Mouse (Mus musculus): ENCODE results near the gene Cer1.

DNA sequence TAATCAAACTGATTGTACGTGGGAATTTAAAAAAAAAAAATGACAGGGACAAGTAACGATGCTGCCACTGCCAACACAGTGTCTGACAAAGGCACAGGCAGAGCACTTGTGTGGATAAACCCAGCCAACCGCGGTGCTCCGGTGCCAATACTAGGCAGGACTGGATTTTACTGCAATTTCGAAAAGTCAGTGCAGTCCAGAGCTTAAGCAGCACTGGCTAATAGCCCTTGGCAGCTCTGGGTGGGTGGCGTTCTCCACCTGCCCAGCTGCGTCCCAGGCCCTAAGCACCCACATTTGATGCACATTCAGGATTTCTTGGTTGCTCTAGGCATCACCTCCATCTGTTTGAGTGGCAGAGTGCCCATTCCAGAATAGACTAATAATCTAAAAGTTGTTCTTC, 21.6 kb downstream of the Cer1 start:
- no peak for TF ChIP-seq CTCF (IDR thresholded peaks at IDR 0.05)
- no peak for TF ChIP-seq EP300 (IDR thresholded peaks at IDR 0.05)

All from lung, postnatal 0 days (tissue).